Mouse (Mus musculus) hindbrain, embryonic 10.5 days (tissue): Measurements from ENCODE around the gene Acad8. TPM values are rescaled to one million over a fixed set of nuclear protein-coding genes. Genes with fewer than 3 reads are reported as not detected.
A peak's percentile ranks its signal among the peaks of the same experiment; 100 is the strongest.

Experiments
- DNase-seq: peaks from one replicate; pipeline ENCODE4 v3.0.0-alpha.2; 2017; ENCODE audit warnings: low spot score
- H3K27ac ChIP-seq: fragments of 300-500 bp; sonication (generic); 2 replicates; pipeline ENCODE4 v1.5.1; 2016; ENCODE audit warnings: mild to moderate bottlenecking, moderate library complexity
- H3K27me3 ChIP-seq: fragments of 300-500 bp; sonication (generic); 2 replicates; pipeline ENCODE4 v1.6.1; 2016; ENCODE audit warnings: mild to moderate bottlenecking; ENCODE audit not compliant: poor library complexity, insufficient read depth, severe bottlenecking
- H3K36me3 ChIP-seq: fragments of 300-500 bp; sonication (generic); 2 replicates; pipeline ENCODE4 v1.6.1; 2016; ENCODE audit warnings: mild to moderate bottlenecking, moderate library complexity
- H3K4me1 ChIP-seq: fragments of 300-500 bp; sonication (generic); replicated peaks from 2 replicates; pipeline ENCODE4 v1.6.1; 2016; ENCODE audit warnings: mild to moderate bottlenecking
- H3K4me3 ChIP-seq: fragments of 300-500 bp; sonication (generic); 2 replicates; pipeline ENCODE4 v1.5.1; 2016; ENCODE audit warnings: mild to moderate bottlenecking, moderate library complexity
- H3K9me3 ChIP-seq: fragments of 300-500 bp; sonication (generic); 2 replicates; pipeline ENCODE4 v1.6.1; 2016; ENCODE audit warnings: mild to moderate bottlenecking, moderate library complexity
- WGBS: fragments of 180-500 bp; shearing (Covaris S2); methylation state at CpG from one replicate; pipeline ENCODE4 v1.1.7; 2016; 5-methylcytosine and 5-hydroxymethylcytosine counted together
- polyA plus RNA-seq: library from polyadenylated mRNA; unstranded; fragments of >200 nt; fragmentation: Nextera tagmentation; extraction: Ambion mirVana; gene quantifications from 2 replicates; pipeline ENCODE4 v1.2.1, GENCODE M21; 2016

The Acad8 gene
- polyA plus RNA-seq: 38.6 and 42.3 TPM in 2 replicates

- H3K9me3 ChIP-seq: no peaks in the 10 kb centered on the region
- peak; percentile 97 for DNase-seq
- H3K36me3 ChIP-seq: peaks cover 27% of the 10 kb centered on the region
- 2% methylated on average over 35 of the region's 35 CpGs for WGBS
- H3K4me3 ChIP-seq: peak within 1 kb of the TSS; percentile 76
- H3K27ac ChIP-seq: peak within 1 kb of the TSS; percentile 92
- H3K4me1 ChIP-seq: peaks cover 27% of the 10 kb centered on the region
- no peaks in the 10 kb centered on the region for H3K27me3 ChIP-seq
These were observed at the start of gene Acad8, which contains the start of gene Thyn1 for GRCm38 (mm10) chr9:26999461-27000395. Gene Acad8 (minus strand): TSS chr9:26999566. Gene Thyn1 (plus strand): TSS chr9:26999710.

- H3K27me3 ChIP-seq: no peaks in the 10 kb centered on the region
- WGBS: 93% methylated on average over 5 of the region's 5 CpGs
- H3K9me3 ChIP-seq: no peaks in the 10 kb centered on the region
- peaks cover 97% of the 10 kb centered on the region for H3K36me3 ChIP-seq
- H3K4me3 ChIP-seq: no peak overlapping the region
- no peak for DNase-seq
- H3K27ac ChIP-seq: no peak overlapping the region
- no peaks in the 10 kb centered on the region for H3K4me1 ChIP-seq
These were observed 44.5 kb upstream of the Acad8 start for GRCm38 (mm10) chr9:27043892-27044291.

- under 1% methylated on average over 17 of the region's 17 CpGs for WGBS
- no peak for DNase-seq
- Histone ChIP-seq H3K4me3 (peak overlapping the region; percentile 98), H3K27ac (peak overlapping the region; percentile 96), H3K4me1 (peaks cover 43% of the 10 kb centered on the region), H3K9me3 (no peaks in the 10 kb centered on the region), H3K27me3 (no peaks in the 10 kb centered on the region), H3K36me3 (peaks cover 4% of the 10 kb centered on the region; the same call in 1 of the 2 replicates)
These were observed 31.4 kb upstream of the Acad8 start for GRCm38 (mm10) chr9:27030763-27031100.

GRCm38 (mm10) chr9:27029828-27030762 lies 30.7 kb upstream of the Acad8 start, which contains the start of the genes Vps26b and Ncapd3:
Gene Vps26b (minus strand): TSS chr9:27030065.
Gene Ncapd3 (plus strand): TSS chr9:27030175.
- H3K27me3 ChIP-seq: no peaks in the 10 kb centered on the region
- peaks cover 43% of the 10 kb centered on the region for H3K4me1 ChIP-seq
- peak; percentile 96 for DNase-seq
- peak within 1 kb of the TSS; percentile 96 for H3K27ac ChIP-seq
- H3K9me3 ChIP-seq: no peaks in the 10 kb centered on the region
- under 1% methylated on average over 80 of the region's 80 CpGs for WGBS
- peak within 1 kb of the TSS; percentile 98 for H3K4me3 ChIP-seq
- H3K36me3 ChIP-seq: peaks cover 4% of the 10 kb centered on the region; the same call in 1 of the 2 replicates

- H3K4me3 ChIP-seq: peak overlapping the region; percentile 98
- WGBS: under 1% methylated on average over 52 of the region's 52 CpGs
- peaks cover 7% of the 10 kb centered on the region; the same call in 1 of the 2 replicates for H3K36me3 ChIP-seq
- no peaks in the 10 kb centered on the region for H3K9me3 ChIP-seq
- peak overlapping the region; percentile 96 for H3K27ac ChIP-seq
- no peak for DNase-seq
- H3K4me1 ChIP-seq: peaks cover 43% of the 10 kb centered on the region
- H3K27me3 ChIP-seq: no peaks in the 10 kb centered on the region
These were observed 29.9 kb upstream of the Acad8 start for GRCm38 (mm10) chr9:27029022-27029827.

- 87% methylated on average over 1 of the region's 1 CpGs for WGBS
- H3K27me3 ChIP-seq: no peaks in the 10 kb centered on the region
- DNase-seq: no peak
These were observed 27.3 kb upstream of the Acad8 start for GRCm38 (mm10) chr9:27026708-27027107.

GRCm38 (mm10) chr9:27023681-27024080 lies 24.3 kb upstream of the Acad8 start:
- Histone ChIP-seq H3K27ac (no peak overlapping the region), H3K4me3 (no peak overlapping the region), H3K27me3 (no peaks in the 10 kb centered on the region), H3K9me3 (no peaks in the 10 kb centered on the region), H3K36me3 (peaks cover 45% of the 10 kb centered on the region), H3K4me1 (peaks cover 19% of the 10 kb centered on the region)
- WGBS: 88% methylated on average over 4 of the region's 4 CpGs
- DNase-seq: no peak

More at GRCm38 (mm10) chr9:27026708-27027107, 27.3 kb upstream of the Acad8 start:
- no peaks in the 10 kb centered on the region for H3K9me3 ChIP-seq
- H3K36me3 ChIP-seq: peaks cover 26% of the 10 kb centered on the region
- no peak overlapping the region for H3K27ac ChIP-seq
- H3K4me1 ChIP-seq: peaks cover 33% of the 10 kb centered on the region
- H3K4me3 ChIP-seq: no peak overlapping the region

- Histone ChIP-seq H3K4me3 (no peak overlapping the region), H3K27ac (no peak overlapping the region), H3K9me3 (no peaks in the 10 kb centered on the region), H3K4me1 (no peaks in the 10 kb centered on the region), H3K36me3 (peaks cover 84% of the 10 kb centered on the region), H3K27me3 (no peaks in the 10 kb centered on the region)
- no peak for DNase-seq
- WGBS: 92% methylated on average over 10 of the region's 10 CpGs
These were observed 19.6 kb upstream of the Acad8 start for GRCm38 (mm10) chr9:27018961-27019360.

- peaks cover 100% of the 10 kb centered on the region for H3K36me3 ChIP-seq
- WGBS: 89% methylated on average over 4 of the region's 4 CpGs
These were observed 12.2 kb upstream of the Acad8 start for GRCm38 (mm10) chr9:27011572-27011971.

GRCm38 (mm10) chr9:27009231-27009630 lies 9.9 kb upstream of the Acad8 start:
- DNase-seq: no peak
- Histone ChIP-seq H3K36me3 (peaks cover 100% of the 10 kb centered on the region), H3K4me1 (no peaks in the 10 kb centered on the region), H3K4me3 (no peak overlapping the region), H3K27ac (no peak overlapping the region), H3K27me3 (no peaks in the 10 kb centered on the region), H3K9me3 (no peaks in the 10 kb centered on the region)
- 86% methylated on average over 5 of the region's 5 CpGs for WGBS

More at GRCm38 (mm10) chr9:27011572-27011971, 12.2 kb upstream of the Acad8 start:
- Histone ChIP-seq H3K27me3 (no peaks in the 10 kb centered on the region), H3K9me3 (no peaks in the 10 kb centered on the region), H3K4me3 (no peak overlapping the region), H3K4me1 (no peaks in the 10 kb centered on the region), H3K27ac (no peak overlapping the region)
- DNase-seq: no peak

- 91% methylated on average over 5 of the region's 5 CpGs for WGBS
- H3K4me1 ChIP-seq: no peaks in the 10 kb centered on the region
- H3K36me3 ChIP-seq: peaks cover 98% of the 10 kb centered on the region
- H3K9me3 ChIP-seq: no peaks in the 10 kb centered on the region
- no peak for DNase-seq
- H3K27ac ChIP-seq: no peak overlapping the region
- H3K27me3 ChIP-seq: no peaks in the 10 kb centered on the region
- no peak overlapping the region for H3K4me3 ChIP-seq
These were observed 7.5 kb upstream of the Acad8 start for GRCm38 (mm10) chr9:27006866-27007265.

GRCm38 (mm10) chr9:27005933-27006332 lies 6.6 kb upstream of the Acad8 start:
- peaks cover 7% of the 10 kb centered on the region for H3K4me1 ChIP-seq
- no peak overlapping the region for H3K4me3 ChIP-seq
- no peaks in the 10 kb centered on the region for H3K27me3 ChIP-seq
- H3K9me3 ChIP-seq: no peaks in the 10 kb centered on the region
- no peak for DNase-seq
- no peak overlapping the region for H3K27ac ChIP-seq
- 81% methylated on average over 1 of the region's 1 CpGs for WGBS
- peaks cover 89% of the 10 kb centered on the region for H3K36me3 ChIP-seq
